Mouse (Mus musculus) forebrain, embryonic 16.5 days (tissue): ENCODE data around the gene Gm28047. TPM values are rescaled to one million over a fixed set of nuclear protein-coding genes. Genes with fewer than 3 reads are reported as not detected.
A peak's percentile ranks its signal among the peaks of the same experiment; 100 is the strongest.
"Not testable (repeated sequence)": the region's sequence is repeated elsewhere in the genome, so short reads cannot be mapped to it uniquely, and the experiment has no call there.

Source experiments
- ATAC-seq: fragments of 200-750 bp; cut with Nextera tagmentation; 2 replicates; pipeline ENCODE4 v1.8.0; 2017; ENCODE audit warnings: mild to moderate bottlenecking, moderate library complexity
- H3K27ac ChIP-seq: fragments of 300-500 bp; sonication (generic); 2 replicates; pipeline ENCODE4 v1.5.1; 2014; ENCODE audit warnings: low read length, control low read depth
- H3K27me3 ChIP-seq: fragments of 300-500 bp; sonication (generic); replicated peaks from 2 replicates; pipeline ENCODE4 v1.6.1; 2014; ENCODE audit warnings: low read length; ENCODE audit not compliant: control insufficient read depth, insufficient read depth
- H3K36me3 ChIP-seq: fragments of 300-500 bp; sonication (generic); 2 replicates; pipeline ENCODE4 v1.6.1; 2014; ENCODE audit not compliant: control insufficient read depth, insufficient read depth
- H3K4me1 ChIP-seq: fragments of 300-500 bp; sonication (generic); replicated peaks from 2 replicates; pipeline ENCODE4 v1.6.1; 2014; ENCODE audit warnings: low read length; ENCODE audit not compliant: control insufficient read depth, insufficient read depth
- H3K4me2 ChIP-seq: fragments of 300-500 bp; sonication (generic); 2 replicates; pipeline ENCODE4 v1.6.1; 2014; ENCODE audit warnings: mild to moderate bottlenecking, low read length, control low read depth
- H3K4me3 ChIP-seq: fragments of 300-500 bp; sonication (generic); replicated peaks from 2 replicates; pipeline ENCODE4 v1.5.1; 2014; ENCODE audit warnings: mild to moderate bottlenecking, low read length, control low read depth
- H3K9ac ChIP-seq: fragments of 300-500 bp; sonication (generic); replicated peaks from 2 replicates; pipeline ENCODE4 v1.6.1; 2014; ENCODE audit warnings: low read depth, low read length, control low read depth
- H3K9me3 ChIP-seq: fragments of 300-500 bp; sonication (generic); 2 replicates; pipeline ENCODE4 v1.6.1; 2016; ENCODE audit warnings: low read length; ENCODE audit not compliant: control insufficient read depth
- WGBS: fragments of 180-500 bp; shearing (Covaris S2); extraction: QIAGEN DNeasy Blood & Tissue Kit; methylation state at CpG from one replicate; pipeline ENCODE4 v1.1.7; 2014; 5-methylcytosine and 5-hydroxymethylcytosine counted together
- polyA plus RNA-seq: library from polyadenylated mRNA; unstranded; fragments of >200 nt; fragmentation: Nextera tagmentation; extraction: Ambion mirVana; gene quantifications from 2 replicates; pipeline ENCODE4 v1.2.1, GENCODE M21; 2015

Gm28047 gene
- polyA plus RNA-seq, 1 experiment from 2014 or later, result not detected

DNA sequence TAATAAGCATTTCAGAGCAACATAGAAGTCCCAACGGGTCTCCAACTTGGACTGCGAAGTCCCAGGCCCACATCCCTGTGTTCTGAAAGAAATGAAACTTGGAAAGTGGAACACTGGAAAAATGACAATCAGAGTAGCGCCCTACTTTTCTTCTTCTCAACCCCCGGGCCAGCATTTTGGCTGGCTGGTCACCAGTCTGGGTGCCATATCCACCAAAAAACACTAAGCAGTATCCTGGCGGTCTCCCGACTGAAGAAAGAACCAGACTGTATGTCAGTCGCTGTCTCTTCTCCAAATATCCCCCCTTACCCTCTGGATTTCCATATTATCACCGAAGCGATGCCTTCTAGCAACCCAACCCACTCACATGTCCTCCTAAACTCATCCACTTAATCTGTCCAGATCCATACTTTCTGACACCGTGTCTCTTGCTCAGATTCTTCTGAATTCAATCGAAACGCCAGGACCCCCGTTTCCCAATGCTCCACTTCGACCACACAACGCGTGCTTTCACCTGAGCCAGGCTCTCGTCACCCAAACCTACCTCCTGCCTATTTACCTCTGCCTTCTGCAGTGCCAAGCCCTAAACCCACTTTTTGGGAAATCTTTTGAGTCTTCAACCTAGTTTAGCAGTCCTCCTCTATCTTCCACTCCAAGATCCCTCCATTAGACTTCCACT, 437 bp downstream of the Gm28047 start:
- H3K4me2 ChIP-seq, result peak overlapping the region; percentile 88
- 3% methylated on average over 17 of the region's 17 CpGs for WGBS
- H3K4me1 ChIP-seq, result peaks cover 26% of the 10 kb centered on the region
- no peaks in the 10 kb centered on the region for H3K36me3 ChIP-seq
- peak overlapping the region; percentile 85 for H3K4me3 ChIP-seq
- peak overlapping the region; percentile 42 for H3K27ac ChIP-seq
- H3K9me3 ChIP-seq, result no peaks in the 10 kb centered on the region
- ATAC-seq, result peak; percentile 9; the same call in 1 of the 2 replicates
- peak overlapping the region; percentile 87 for H3K9ac ChIP-seq
- H3K27me3 ChIP-seq, result no peaks in the 10 kb centered on the region

DNA sequence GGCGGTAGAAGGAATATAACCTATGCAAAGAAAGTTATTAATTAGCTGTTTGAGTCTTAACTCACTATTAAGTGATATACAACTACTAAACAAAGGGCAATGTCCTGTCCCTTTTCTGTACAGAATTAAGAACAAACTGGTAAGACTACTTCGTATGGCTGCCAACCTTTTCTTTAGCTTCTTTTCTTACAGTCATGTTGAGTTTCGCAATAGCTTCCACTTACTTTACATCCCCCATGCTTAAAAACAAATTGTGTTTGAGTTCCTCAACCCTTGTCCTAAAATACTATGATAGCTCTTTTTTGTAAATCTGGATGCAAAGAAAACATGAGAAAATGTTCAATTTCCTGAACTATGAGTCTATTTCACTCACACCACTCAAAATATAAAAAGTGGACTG, 1.7 kb downstream of the Gm28047 start:
- Histone ChIP-seq H3K27me3 (no peaks in the 10 kb centered on the region), H3K4me1 (peaks cover 26% of the 10 kb centered on the region), H3K27ac (no peak overlapping the region), H3K4me3 (no peak overlapping the region), H3K4me2 (peak overlapping the region; percentile 41), H3K9me3 (no peaks in the 10 kb centered on the region), H3K9ac (no peak overlapping the region), H3K36me3 (no peaks in the 10 kb centered on the region)
- ATAC-seq, result no peak
- 85% methylated on average over 3 of the region's 3 CpGs for WGBS

DNA sequence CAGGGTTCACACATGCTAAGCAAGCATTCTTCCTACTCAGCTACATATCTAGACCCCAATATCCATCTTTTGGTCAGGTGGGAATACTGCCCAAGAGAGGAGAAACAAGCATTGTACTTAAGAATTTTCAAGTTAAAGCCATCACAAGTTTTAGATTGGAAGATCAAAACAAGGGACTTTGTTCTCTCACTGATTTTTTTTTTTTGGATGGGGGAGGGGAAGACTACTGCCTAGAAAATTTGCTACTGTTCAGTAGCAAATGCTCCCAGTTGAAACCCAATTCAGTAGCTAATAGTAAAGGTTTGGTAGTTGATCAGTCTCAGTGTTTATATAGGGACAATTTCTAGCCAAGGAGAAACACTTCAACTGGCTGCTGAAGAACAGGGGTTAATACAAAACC, 2.3 kb downstream of the Gm28047 start:
- Histone ChIP-seq H3K27ac (no peak overlapping the region), H3K27me3 (no peaks in the 10 kb centered on the region), H3K4me1 (peaks cover 26% of the 10 kb centered on the region), H3K9ac (no peak overlapping the region), H3K4me2 (no peak overlapping the region), H3K4me3 (no peak overlapping the region), H3K9me3 (no peaks in the 10 kb centered on the region), H3K36me3 (no peaks in the 10 kb centered on the region)
- ATAC-seq, result no peak

DNA sequence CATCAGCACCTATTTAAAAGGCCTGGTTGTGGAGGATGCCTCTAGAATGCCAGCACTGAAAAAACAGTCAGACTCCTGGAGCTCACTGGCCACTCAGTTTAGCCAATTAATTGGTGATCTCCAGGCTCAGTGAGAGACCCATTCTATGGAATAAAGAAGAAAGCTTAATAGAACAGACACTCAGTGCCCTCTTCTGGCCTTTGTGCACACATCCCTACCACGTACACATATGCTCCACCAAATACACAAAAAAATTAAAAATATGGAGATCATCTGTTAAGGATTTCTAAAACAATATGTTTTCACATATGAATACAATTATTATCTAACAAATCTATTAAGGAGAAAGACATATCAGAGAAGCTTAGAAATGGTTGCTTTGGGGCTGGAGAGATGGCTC, 4.1 kb downstream of the Gm28047 start:
- WGBS, result 80% methylated on average over 1 of the region's 1 CpGs
- peaks cover 23% of the 10 kb centered on the region for H3K4me1 ChIP-seq
- H3K36me3 ChIP-seq, result no peaks in the 10 kb centered on the region
- H3K27ac ChIP-seq, result no peak overlapping the region
- no peaks in the 10 kb centered on the region for H3K27me3 ChIP-seq
- H3K9ac ChIP-seq, result no peak overlapping the region
- H3K4me2 ChIP-seq, result no peak overlapping the region
- no peak for ATAC-seq
- no peak overlapping the region for H3K4me3 ChIP-seq
- H3K9me3 ChIP-seq, result no peaks in the 10 kb centered on the region

DNA sequence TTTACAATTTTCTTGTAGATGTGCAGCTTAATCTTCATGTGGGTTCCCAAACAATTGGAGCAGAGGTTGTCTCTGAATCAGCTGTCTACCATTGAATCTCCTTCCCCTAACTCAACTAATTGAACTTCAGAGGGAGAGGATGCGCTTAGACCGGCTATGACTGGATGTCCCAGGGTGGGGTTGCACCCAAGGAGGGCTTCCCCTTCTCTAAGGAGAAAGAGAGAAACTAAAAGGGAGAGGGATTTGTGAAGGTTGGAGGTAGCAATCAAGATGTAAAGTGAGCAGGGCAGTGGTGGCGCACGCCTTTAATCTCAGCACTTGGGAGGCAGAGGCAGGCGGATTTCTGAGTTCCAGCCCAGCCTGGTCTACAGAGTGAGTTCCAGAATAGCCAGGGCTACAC, 5.4 kb downstream of the Gm28047 start:
- 97% methylated on average over 5 of the region's 5 CpGs for WGBS
- no peaks in the 10 kb centered on the region for H3K27me3 ChIP-seq

DNA sequence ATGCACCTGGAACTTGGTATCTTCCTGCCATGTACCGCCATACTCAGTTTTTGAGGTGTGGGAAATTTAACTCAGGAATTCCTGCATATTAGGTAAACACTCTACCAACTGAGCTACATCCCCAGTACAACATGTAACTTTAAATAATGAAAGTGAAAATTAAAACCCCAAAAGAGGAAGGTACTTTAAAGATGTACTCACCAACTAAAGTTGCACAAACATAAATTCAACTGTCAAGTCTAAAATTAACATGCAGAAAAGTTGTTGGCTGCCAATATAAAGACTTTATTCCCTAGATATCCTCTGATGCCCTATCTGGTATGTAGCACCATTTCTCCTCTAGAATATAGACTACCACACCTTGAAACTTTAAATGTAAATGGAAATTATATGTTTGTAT, 7.2 kb downstream of the Gm28047 start:
- no peaks in the 10 kb centered on the region for H3K9me3 ChIP-seq
- H3K4me1 ChIP-seq, result peaks cover 5% of the 10 kb centered on the region
- no peak overlapping the region for H3K27ac ChIP-seq
- H3K4me2 ChIP-seq, result no peak overlapping the region
- no peak for ATAC-seq
- no peak overlapping the region for H3K9ac ChIP-seq
- WGBS, result 97% methylated on average over 1 of the region's 1 CpGs
- no peak overlapping the region for H3K4me3 ChIP-seq
- no peaks in the 10 kb centered on the region for H3K36me3 ChIP-seq
- H3K27me3 ChIP-seq, result no peaks in the 10 kb centered on the region

More for the DNA sequence above, 5.4 kb downstream of the Gm28047 start:
- H3K4me2 ChIP-seq, result no peak overlapping the region
- H3K36me3 ChIP-seq, result no peaks in the 10 kb centered on the region
- H3K4me1 ChIP-seq, result peaks cover 20% of the 10 kb centered on the region
- no peaks in the 10 kb centered on the region for H3K9me3 ChIP-seq
- no peak overlapping the region for H3K9ac ChIP-seq
- no peak overlapping the region for H3K27ac ChIP-seq
- ATAC-seq, result no peak
- H3K4me3 ChIP-seq, result no peak overlapping the region

DNA sequence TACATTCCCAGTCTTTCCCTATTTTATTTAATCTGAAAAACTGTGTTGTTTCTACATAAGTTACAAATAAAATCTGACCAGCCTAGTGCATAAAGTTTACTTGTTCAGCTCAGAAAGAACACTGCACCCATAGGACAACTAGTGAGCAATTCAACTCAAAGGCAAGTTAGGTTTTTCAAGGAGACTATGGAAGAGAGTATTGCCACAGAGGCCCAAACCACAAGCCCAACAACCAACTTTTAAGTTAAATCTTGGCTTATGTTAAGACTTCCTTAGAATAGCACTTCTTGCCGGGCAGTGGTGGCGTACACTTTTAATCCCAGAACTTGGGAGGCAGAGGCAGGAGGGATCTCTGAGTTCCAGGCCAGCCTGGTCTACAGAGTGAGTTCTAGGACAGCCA, 8.7 kb downstream of the Gm28047 start:
- no peak for ATAC-seq

DNA sequence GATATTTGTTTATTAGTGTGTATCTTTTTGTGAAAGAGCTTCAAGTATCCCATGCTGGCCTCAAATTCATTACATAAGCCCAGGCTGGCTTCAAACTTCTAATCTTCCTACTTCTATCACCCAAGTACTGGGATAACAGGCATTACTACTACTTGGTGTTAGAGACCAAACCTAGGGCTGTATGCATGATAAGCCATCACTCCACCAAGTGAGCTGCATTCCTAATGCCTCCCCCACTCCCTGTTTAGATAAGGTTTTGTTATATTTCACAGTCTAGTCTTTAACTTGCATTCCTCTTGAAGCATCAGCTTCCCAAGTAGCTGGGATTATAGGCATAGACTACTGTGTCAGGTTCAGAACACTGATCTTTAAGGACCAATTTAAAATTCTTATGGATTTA, 10.6 kb downstream of the Gm28047 start:
- H3K4me1 ChIP-seq, result no peaks in the 10 kb centered on the region
- no peaks in the 10 kb centered on the region for H3K9me3 ChIP-seq
- no peak overlapping the region for H3K27ac ChIP-seq
- H3K4me2 ChIP-seq, result no peak overlapping the region
- H3K27me3 ChIP-seq, result no peaks in the 10 kb centered on the region
- no peak overlapping the region for H3K4me3 ChIP-seq
- ATAC-seq, result no peak
- no peak overlapping the region for H3K9ac ChIP-seq
- no peaks in the 10 kb centered on the region for H3K36me3 ChIP-seq

More for the DNA sequence above, 8.7 kb downstream of the Gm28047 start:
- Histone ChIP-seq H3K9me3 (no peaks in the 10 kb centered on the region), H3K27ac (no peak overlapping the region), H3K36me3 (no peaks in the 10 kb centered on the region), H3K9ac (no peak overlapping the region), H3K27me3 (no peaks in the 10 kb centered on the region), H3K4me3 (no peak overlapping the region), H3K4me1 (no peaks in the 10 kb centered on the region), H3K4me2 (no peak overlapping the region)
- whole genome bisulfite sequencing, result 91% methylated on average over 2 of the region's 2 CpGs

DNA sequence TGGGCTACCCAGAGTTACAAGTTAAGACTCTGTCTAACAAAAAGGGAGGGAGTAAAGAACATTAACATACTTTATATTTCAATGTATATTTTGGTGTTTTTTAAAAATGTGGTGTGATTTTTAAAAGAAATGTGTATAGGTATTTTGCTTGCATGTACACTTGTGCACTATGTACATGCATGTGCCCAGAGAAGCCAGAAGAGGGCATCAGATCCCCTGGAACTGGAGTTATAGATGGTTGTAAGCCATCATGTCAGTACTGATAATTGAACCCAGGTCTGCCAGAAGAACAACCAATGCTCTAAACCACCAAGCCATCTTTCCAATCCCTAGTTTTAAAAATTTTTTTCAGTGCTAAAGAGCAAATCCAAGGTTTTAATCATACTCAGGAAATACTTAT, 11.9 kb downstream of the Gm28047 start:
- H3K27ac ChIP-seq, result no peak overlapping the region
- H3K9me3 ChIP-seq, result no peaks in the 10 kb centered on the region
- H3K4me1 ChIP-seq, result no peaks in the 10 kb centered on the region
- H3K4me3 ChIP-seq, result no peak overlapping the region
- H3K36me3 ChIP-seq, result no peaks in the 10 kb centered on the region
- no peak overlapping the region for H3K9ac ChIP-seq
- H3K4me2 ChIP-seq, result no peak overlapping the region
- no peaks in the 10 kb centered on the region for H3K27me3 ChIP-seq
- ATAC-seq, result no peak

DNA sequence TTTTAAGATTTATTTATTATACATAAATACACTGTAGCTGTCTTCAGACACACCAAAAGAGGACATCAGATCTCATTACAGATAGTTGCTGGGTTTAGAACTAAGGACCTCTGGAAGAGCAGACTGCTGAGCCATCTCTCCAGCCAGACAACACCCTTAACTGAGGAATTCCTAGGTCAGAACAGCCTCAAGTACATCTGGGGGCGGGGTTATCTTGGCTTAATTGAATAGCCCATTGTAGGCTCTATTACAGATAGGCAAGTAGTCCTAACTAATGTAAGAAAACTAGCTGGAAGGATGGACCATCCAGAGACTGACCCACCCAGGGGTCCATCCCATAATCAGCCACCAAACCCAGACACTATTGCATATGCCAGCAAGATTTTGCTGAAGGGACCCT, 16.3 kb downstream of the Gm28047 start:
- not testable (repeated sequence) for H3K9ac ChIP-seq, H3K4me3 ChIP-seq, ATAC-seq, H3K9me3 ChIP-seq, H3K4me1 ChIP-seq, H3K36me3 ChIP-seq, H3K27ac ChIP-seq, H3K4me2 ChIP-seq, H3K27me3 ChIP-seq
- WGBS, result 63% methylated on average over 1 of the region's 1 CpGs
